Mouse (Mus musculus): ENCODE data around the gene Klhl29.

GRCm38 (mm10) chr12:5415806-5416205 is 40.3 kb upstream of the Klhl29 start:
- TF ChIP-seq POLR2A (IDR thresholded peaks at IDR 0.05; ENCODE audit: control insufficient read depth, extremely low read depth, insufficient read depth, low read length, poor library complexity) (no peak), CTCF (IDR thresholded peaks at IDR 0.05; ENCODE audit: borderline replicate concordance, control insufficient read depth, extremely low read depth, insufficient read depth, low read length, poor library complexity) (no peak)
